Mouse (Mus musculus) left cerebral cortex, adult 2 months (tissue): ENCODE results near the gene Unkl. TPM values are rescaled to one million over a fixed set of nuclear protein-coding genes. Genes with fewer than 3 reads are reported as not detected.

ENCODE experiments used
- DNase-seq, 2 experiments: peaks; one replicate each; pipeline ENCODE4 v3.0.0; 2021 to 2022; ENCODE audit warnings: low spot score in 2 of 2, mixed read lengths in 1 of 2; ENCODE audit errors: extremely low spot score in 1 of 2
- H3K27ac ChIP-seq: fragments of 200-600 bp; 2 replicates; pipeline ENCODE4 v1.8.1; 2022
- H3K4me3 ChIP-seq: fragments of 200-600 bp; 2 replicates; pipeline ENCODE4 v1.8.1; 2022
- CTCF ChIP-seq: fragments of 200-600 bp; IDR thresholded peaks from 2 replicates; pipeline ENCODE4 v1.8.1; 2022; ENCODE audit warnings: antibody characterized with exemption, mild to moderate bottlenecking, moderate library complexity
- intact Hi-C: fragments of 180-260 bp; cut with DNase I; formaldehyde crosslinking; loops from one replicate; pipeline ENCODE4 v1.15.1; 2025
- total RNA-seq, 2 experiments: library from RNA; stranded (reverse); gene quantifications; 2 replicates each; pipeline ENCODE4 v1.2.3; 2021

The Unkl gene
- total RNA-seq, 2 experiments from 2014 or later = 39.0 to 40.7 TPM

- H3K27ac ChIP-seq = peak within 1 kb of the TSS; percentile 91
- no peak for TF ChIP-seq CTCF
- intact Hi-C loops = loop anchor here (1.0 to 5.0 kb wide), 2 partner anchors 51 to 88 kb away; partner anchors contain the start of genes Clcn7 and Ube2i
- H3K4me3 ChIP-seq = peak within 1 kb of the TSS; percentile 73
- DNase-seq = peak; percentile 98 to 99
These were observed 4.0 kb upstream of the Unkl start, which contains the start of gene BC003965 for GRCm38 (mm10) chr17:25184129-25184691. TSS of gene BC003965 (plus strand) at chr17:25184554.

GRCm38 (mm10) chr17:25184961-25185360 lies 3.2 kb upstream of the Unkl start:
- intact Hi-C loops = loop anchor here (1.0 to 5.0 kb wide), 2 partner anchors 52 to 87 kb away; partner anchors contain the start of genes Clcn7 and Ube2i
- TF ChIP-seq CTCF = no peak
- Histone ChIP-seq H3K4me3 (peak overlapping the region; percentile 73), H3K27ac (peak overlapping the region; percentile 68)
- DNase-seq = no peak

GRCm38 (mm10) chr17:25187784-25188149 lies 430 bp upstream of the Unkl start:
- Histone ChIP-seq H3K4me3 (peak overlapping the region; percentile 88), H3K27ac (peak overlapping the region; percentile 93)
- no peak for TF ChIP-seq CTCF
- intact Hi-C loops = loop anchor here (2.0 kb wide), 1 partner anchor 33 kb away; no protein-coding TSS in a partner anchor
- DNase-seq = no peak

- no peak for DNase-seq
- H3K27ac ChIP-seq = peak overlapping the region; percentile 93
- peak overlapping the region; percentile 88 for H3K4me3 ChIP-seq
- TF ChIP-seq CTCF = no peak
- intact Hi-C loops = loop anchor here (2.0 kb wide), 1 partner anchor 32 kb away; no protein-coding TSS in a partner anchor
These were observed 894 bp downstream of the Unkl start for GRCm38 (mm10) chr17:25189091-25189490.

- intact Hi-C loops = no loop called here
- Histone ChIP-seq H3K4me3 (no peak overlapping the region), H3K27ac (no peak overlapping the region)
- TF ChIP-seq CTCF = no peak
- DNase-seq = no peak
These were observed 14.2 kb downstream of the Unkl start for GRCm38 (mm10) chr17:25202401-25202800.

GRCm38 (mm10) chr17:25210006-25210405 lies 21.8 kb downstream of the Unkl start:
- H3K27ac ChIP-seq = no peak overlapping the region
- intact Hi-C loops = no loop called here
- DNase-seq = no peak
- no peak for TF ChIP-seq CTCF
- no peak overlapping the region for H3K4me3 ChIP-seq

GRCm38 (mm10) chr17:25210680-25211466 lies 22.7 kb downstream of the Unkl start:
- TF ChIP-seq CTCF = no peak
- intact Hi-C loops = no loop called here
- peak overlapping the region; percentile 28; the same call in 1 of the 2 replicates for H3K27ac ChIP-seq
- no peak for DNase-seq
- no peak overlapping the region for H3K4me3 ChIP-seq

- Histone ChIP-seq H3K27ac (peak overlapping the region; percentile 11; the same call in 1 of the 2 replicates), H3K4me3 (no peak overlapping the region)
- DNase-seq = no peak
- TF ChIP-seq CTCF = no peak
- intact Hi-C loops = no loop called here
These were observed 23.5 kb downstream of the Unkl start for GRCm38 (mm10) chr17:25211705-25212104.

GRCm38 (mm10) chr17:25215431-25215830 lies 27.2 kb downstream of the Unkl start:
- no peak for DNase-seq
- Histone ChIP-seq H3K4me3 (no peak overlapping the region), H3K27ac (no peak overlapping the region)
- TF ChIP-seq CTCF = no peak
- intact Hi-C loops = no loop called here

GRCm38 (mm10) chr17:25218967-25219366 lies 30.8 kb downstream of the Unkl start:
- Histone ChIP-seq H3K4me3 (no peak overlapping the region), H3K27ac (no peak overlapping the region)
- DNase-seq = no peak
- no peak for TF ChIP-seq CTCF
- intact Hi-C loops = no loop called here

- H3K27ac ChIP-seq = no peak overlapping the region; the same call in 1 of the 2 replicates
- intact Hi-C loops = loop anchor here (2.0 kb wide), 1 partner anchor 31 kb away; the partner anchor contains the start of gene Unkl
These were observed 31.5 kb downstream of the Unkl start for GRCm38 (mm10) chr17:25219492-25220295.

More at GRCm38 (mm10) chr17:25219492-25220295, 31.5 kb downstream of the Unkl start:
- no peak for DNase-seq
- no peak for TF ChIP-seq CTCF
- no peak overlapping the region for H3K4me3 ChIP-seq
